Mouse (Mus musculus) inflammation-experienced regulatory T-cells, adult 16 weeks (primary cell): ENCODE results near the gene Scgb1c1. TPM values are rescaled to one million over a fixed set of nuclear protein-coding genes. Genes with fewer than 3 reads are reported as not detected.

Source experiments
- polyA plus RNA-seq: library from polyadenylated mRNA; unstranded; fragments of 100-300 nt; shearing (Covaris generic); gene quantifications from one replicate; pipeline ENCODE4 v1.2.1, GENCODE M21; 2017

The Scgb1c1 gene
- polyA plus RNA-seq: not detected

DNA sequence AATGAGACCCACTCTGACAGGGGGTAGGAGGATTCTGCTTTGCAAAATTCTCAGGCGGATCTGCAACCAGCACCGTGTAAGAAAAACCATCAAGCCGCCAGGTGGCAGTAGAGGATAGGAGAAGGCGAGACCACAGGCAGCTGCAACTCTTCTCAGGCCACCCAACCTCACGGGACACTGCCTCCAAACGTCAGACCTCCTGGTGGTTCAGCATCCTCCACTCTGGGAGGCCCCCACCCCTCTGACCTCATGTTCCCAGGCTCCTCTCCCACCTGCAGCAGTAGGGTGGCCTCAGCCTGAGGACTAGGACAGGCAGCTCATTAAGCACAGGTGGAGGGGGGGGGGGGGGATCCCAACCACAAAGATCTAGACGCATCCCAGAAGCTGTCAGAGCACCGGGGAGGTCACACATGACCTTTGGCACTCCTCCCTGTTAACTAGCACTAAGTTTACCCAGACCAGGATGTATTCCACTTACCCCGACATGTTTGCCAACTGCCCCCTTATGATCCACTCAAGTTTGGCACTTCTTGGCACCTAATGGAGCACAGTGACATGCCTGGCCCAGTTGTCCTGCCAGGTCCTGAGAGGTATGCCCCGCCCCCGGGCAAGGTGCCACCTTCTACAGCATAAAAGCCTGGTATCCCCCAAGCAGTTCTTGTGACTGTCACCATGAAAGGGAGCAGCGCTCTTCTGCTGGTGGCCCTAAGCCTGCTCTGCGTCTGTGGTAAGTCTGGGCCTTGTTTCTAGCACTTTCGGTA lies at the start of gene Scgb1c1:
TSS of gene Scgb1c1 (plus strand) at position 643 of the 761 bp plus-strand sequence.

DNA sequence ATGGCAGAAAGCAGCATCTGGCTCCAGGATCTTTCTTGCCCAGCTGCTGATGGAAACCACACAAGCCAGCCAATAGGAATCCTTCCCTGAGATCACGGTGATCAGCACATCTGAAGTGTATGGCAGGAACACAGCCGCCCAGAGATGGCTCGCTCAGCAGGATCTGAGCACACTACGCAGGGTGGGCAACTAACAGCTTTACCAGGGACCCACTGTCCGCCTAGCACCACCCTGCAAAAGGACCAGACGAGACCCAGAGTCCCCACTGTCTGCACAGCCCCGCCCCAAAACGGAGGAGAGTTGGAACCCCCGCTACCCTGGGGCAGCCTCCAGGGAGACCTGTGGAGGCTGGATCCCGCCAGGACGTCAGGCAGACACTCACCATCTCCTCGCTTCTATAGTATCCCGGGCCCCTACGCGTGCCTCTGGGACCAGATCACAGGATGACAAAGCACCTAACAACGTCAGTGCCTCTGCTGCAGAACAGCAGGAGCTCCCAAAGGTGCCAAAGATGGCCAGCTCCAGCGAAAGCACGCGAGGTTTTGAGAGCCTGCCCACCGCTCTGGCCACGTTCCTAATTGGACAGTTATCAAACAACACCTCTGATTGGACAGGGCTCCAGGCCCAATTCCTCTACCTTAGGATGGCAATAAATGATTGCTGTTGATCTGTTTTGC lies 23.6 kb upstream of the Scgb1c1 start, which contains the start of gene Zfp941:
TSS of gene Zfp941 (minus strand) at position 526 of the 677 bp plus-strand sequence.

DNA sequence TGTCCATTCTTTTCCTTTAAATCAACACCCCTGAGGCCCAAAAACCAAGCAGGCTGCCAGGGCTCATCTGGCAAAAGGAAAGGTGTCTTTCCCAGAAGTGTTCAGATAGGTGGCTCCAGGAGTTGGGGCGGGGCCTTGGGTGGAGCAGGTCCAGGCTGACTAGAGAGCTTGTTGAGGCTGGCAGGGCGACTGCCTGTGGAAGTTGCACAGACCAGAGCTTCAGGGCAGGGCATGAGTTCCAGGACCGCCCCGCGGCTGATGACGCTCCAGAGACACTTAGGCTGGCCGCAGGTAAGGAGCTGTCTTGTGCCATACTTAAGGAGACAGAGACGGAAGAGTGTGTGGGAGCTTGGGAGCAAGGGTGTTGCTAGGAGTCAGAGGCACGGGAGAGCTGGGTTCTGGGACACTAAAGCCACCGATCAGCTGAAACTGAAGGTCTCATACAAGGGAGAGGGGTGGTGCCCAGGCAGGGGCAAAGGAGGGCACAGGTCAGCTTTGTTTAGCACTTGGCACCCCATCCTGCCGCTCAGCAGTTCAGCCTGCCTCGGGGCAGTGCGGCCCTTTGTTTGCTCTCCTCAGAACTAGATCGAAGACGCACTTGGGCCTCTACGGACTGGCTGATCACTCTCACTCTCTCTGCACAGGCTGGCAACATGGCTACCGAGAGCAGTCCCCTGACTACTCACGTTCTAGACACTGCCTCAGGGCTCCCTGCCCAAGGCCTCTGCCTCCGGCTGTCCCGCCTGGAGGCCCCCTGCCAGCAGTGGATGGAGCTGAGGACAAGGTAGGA lies 10.2 kb upstream of the Scgb1c1 start, which contains the start of gene Urah:
TSS of gene Urah (plus strand) at position 51 of the 790 bp plus-strand sequence.

DNA sequence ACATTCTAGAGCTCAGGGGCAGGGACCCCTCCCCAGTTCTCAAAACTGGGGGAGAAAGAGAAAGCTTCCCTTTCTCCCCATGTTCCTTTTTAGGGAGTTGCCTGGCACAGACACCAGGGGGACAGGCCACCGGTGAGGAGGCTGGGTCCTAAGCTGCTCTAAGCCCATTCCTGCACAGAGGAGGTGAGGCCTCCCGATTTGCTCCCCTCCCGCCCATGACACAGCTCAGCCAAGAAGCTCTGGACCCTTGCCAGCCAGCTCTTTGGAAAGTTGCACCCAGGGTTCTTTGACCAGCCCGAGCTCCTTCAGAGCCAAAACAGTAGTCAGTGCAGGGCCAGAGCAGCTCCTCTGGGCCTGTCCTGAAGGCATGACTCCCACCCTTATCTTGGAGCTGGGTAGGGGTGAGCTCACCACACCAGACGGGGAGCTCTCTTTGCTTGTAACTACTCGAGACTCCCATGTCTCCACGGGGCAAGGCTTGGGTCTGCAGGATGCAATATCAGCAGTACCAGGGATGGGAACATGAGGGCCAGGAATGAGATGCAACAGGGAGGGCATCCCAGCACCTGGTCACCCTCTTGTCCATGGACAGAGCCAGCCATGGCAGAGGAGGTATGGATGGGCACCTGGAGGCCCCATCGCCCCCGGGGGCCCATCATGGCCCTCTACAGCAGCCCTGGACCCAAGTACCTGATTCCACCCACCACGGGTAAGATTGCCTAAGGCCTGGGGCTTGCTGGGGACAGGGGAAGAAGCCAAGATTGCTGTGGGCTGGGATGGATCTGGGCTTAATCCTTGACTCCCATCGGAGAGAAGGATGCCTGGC lies 2.6 kb downstream of the Scgb1c1 start, which contains the start of gene Odf3:
TSS of gene Odf3 (plus strand) at position 51 of the 826 bp plus-strand sequence.

DNA sequence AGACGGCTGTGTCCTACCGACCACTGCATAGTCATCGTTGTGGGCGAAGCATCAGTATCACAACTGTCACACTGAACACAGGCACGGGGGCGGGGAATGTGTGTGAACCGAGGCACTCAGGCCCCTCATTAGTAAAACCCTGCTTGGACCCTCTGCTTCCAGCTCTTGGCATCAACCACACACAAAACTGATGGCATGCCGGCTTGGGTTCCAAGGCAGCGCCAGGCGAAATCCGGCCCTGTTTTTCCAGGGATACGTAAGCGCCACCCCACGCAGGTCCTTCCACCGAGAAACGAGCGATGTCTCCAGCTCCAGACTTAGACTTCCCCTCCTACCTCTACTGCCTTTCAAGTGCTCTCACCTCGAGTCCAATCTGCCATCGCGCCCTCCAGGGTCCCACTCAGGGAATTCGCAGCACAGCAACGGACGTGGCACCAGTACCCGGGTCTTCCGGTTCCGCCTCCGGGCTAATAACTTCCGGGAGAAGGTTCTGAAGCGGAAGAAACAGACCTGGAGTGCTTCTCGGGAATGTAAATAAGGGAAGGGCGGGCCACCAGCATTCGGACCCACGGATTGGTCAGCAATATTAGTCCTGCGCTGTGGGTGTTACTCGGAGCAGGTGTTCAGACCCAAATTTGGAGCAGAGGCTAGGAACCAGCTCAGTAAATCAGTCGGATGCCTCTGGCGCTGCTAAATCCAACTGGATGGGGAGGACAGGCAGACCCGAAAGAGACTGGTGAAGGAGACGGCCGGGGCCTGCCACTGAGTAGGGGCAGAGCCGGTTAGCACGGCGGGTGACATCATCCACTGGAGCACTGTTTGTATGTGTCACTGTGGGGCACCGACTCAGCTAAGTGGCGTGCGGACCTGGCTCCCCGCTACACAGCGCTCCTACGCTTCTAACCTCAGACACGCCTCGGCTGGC lies 10.8 kb downstream of the Scgb1c1 start, which contains the start of gene Gm45785:
TSS of gene Gm45785 (minus strand) at position 472 of the 925 bp plus-strand sequence.

DNA sequence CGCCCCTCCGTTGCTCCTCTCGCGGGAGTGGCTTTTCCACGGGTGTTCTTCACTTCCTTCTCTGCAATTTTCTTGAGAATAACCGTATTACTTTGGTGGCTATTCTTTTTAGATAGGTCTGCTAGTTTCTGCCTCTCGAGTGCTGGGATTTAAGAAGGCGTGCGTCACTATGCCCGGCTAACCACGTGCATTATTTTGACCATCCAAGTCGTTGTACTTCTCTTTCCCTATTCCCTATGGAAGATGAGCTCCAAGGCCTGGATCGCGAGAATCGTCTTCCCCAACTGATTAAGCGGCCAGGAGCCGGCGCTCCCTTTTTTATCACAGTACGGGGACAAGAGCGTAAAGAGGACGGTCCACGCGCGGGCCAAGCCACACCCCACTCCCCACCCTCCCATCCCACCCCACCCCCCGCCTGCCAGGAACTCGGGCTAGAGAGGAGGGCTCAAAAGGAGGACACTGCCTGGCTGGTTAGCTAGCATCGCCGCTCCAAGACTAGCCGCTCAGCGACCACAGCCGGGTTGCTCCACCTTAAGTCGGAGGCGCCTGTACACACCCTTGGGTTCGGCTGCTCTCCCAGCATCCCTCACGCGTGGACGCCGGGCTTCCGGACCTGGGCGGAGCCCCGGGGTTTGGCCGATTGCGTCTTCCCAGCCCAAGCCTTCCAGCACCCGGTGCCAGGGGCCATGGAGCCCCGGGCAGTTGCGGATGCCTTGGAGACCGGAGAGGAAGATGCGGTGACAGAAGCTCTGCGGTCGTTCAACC lies 11.6 kb downstream of the Scgb1c1 start, which contains the start of gene Ric8a:
TSS of gene Ric8a (plus strand) at position 173 of the 765 bp plus-strand sequence.

DNA sequence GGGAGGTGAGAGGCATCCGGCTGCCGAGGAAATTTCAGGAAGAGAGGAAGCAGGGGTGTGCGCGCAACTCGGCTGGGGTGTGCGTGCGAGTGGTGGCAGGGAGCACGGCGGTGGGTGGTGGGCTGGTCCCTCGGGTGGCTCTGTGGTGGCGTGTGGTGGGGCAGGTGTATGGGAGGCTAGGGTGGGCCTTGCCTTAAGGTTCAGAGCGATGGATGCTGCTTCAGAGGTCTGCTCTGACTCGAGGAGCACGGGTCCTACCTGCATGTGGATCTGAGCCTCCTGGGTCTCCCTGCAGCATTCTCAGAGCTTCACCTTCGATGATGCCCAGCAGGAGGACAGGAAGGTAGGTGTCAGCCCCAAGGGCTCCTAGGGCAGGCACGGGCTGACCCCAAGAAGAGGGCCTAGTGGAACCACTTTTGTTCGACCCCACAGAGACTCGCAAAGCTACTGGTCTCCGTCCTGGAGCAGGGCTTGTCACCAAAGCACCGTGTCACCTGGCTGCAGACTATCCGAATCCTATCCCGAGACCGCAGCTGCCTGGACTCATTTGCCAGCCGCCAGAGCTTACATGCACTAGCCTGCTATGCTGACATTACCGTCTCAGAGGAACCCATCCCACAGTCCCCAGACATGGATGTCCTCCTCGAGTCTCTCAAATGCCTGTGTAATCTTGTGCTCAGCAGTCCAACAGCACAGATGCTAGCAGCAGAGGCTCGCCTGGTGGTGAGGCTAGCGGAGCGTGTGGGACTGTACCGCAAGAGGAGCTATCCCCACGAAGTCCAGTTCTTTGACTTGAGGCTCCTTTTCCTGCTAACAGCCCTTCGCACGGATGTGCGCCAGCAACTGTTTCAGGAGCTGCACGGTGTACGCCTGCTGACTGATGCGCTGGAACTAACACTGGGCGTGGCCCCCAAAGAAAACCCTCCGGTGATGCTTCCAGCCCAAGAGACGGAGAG lies 12.5 kb downstream of the Scgb1c1 start, which contains the start of gene Bet1l:
TSS of gene Bet1l (minus strand) at position 28 of the 956 bp plus-strand sequence.

DNA sequence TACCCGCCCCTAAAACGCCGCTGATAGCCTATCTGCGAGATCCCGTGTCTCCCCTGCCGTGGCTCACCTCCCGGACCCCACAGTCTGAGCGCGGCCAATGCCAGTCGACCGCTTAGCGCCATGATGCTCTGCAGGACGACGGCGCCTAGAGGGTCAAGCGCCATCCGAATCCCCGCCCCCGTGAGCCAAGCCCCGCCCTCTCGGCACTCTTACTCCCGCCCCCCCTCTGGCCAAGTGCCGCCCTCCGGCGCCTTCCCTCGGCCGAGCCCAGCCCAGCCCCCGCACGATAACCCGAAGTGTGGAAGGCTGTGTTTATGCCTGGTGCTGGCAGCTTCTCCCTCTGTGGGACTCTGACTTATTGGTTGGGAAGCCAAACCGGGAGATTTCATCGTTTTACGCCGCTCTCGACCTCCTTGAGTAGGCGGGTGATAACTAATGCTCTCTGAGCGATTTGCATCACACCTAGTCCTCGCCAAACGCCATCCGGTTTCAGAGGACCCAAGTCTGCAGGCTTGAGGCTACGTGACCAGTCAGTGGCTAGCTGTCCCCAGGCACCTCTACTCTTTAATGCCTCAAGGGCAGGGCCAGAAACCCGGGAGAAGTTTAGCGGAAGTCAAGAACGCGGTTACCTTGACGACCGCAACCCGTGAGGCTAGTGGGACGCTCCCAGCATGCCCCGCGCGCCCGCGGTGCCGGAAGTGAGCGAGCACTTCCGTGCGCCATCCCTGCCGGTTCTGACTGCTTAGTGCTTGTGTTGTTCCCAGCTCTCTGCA lies 36.5 kb downstream of the Scgb1c1 start, which contains the start of the genes Psmd13 and Sirt3:
TSS of gene Psmd13 (plus strand) at position 273 of the 773 bp plus-strand sequence.
TSS of gene Sirt3 (minus strand) at position 614 of the 773 bp plus-strand sequence.

Other genes starting within 250 kb of the Scgb1c1 start
- not detected for gene Olfr46, start 244.3 kb upstream of the Scgb1c1 start, polyA plus RNA-seq
- not detected for gene Olfr61, start 216.6 kb upstream of the Scgb1c1 start, polyA plus RNA-seq
- not detected for gene Olfr53, start 199.1 kb upstream of the Scgb1c1 start, polyA plus RNA-seq
- gene Olfr539, start 185.6 kb upstream of the Scgb1c1 start, polyA plus RNA-seq: 0.02 TPM
- gene Olfr45, start 163.6 kb upstream of the Scgb1c1 start, polyA plus RNA-seq: not detected
- not detected for gene Olfr541, start 148.3 kb upstream of the Scgb1c1 start, polyA plus RNA-seq
- gene Cyp2e1, start 81.8 kb upstream of the Scgb1c1 start, polyA plus RNA-seq: not detected
- gene Syce1, start 57.7 kb upstream of the Scgb1c1 start, polyA plus RNA-seq: 0.66 TPM
- 0.20 TPM for gene Zfp941, start 23.4 kb upstream of the Scgb1c1 start, polyA plus RNA-seq
- not detected for gene Urah, start 10.5 kb upstream of the Scgb1c1 start, polyA plus RNA-seq
- gene Odf3, start 2.3 kb downstream of the Scgb1c1 start, polyA plus RNA-seq: not detected
- gene Gm45785, start 10.8 kb downstream of the Scgb1c1 start, polyA plus RNA-seq: not detected
- gene Ric8a, start 11.4 kb downstream of the Scgb1c1 start, polyA plus RNA-seq: 165 TPM
- gene Bet1l, start 12.0 kb downstream of the Scgb1c1 start, polyA plus RNA-seq: 56.9 TPM
- 242 TPM for gene Psmd13, start 36.4 kb downstream of the Scgb1c1 start, polyA plus RNA-seq
- 13.3 TPM for gene Sirt3, start 36.8 kb downstream of the Scgb1c1 start, polyA plus RNA-seq
- gene Cox8b, start 54.9 kb downstream of the Scgb1c1 start, polyA plus RNA-seq: not detected
- gene Nlrp6, start 75.4 kb downstream of the Scgb1c1 start, polyA plus RNA-seq: not detected
- gene Pgghg, start 95.8 kb downstream of the Scgb1c1 start, polyA plus RNA-seq: 45.4 TPM
- 1.0 TPM for gene Ifitm5, start 104.7 kb downstream of the Scgb1c1 start, polyA plus RNA-seq
- gene Gm45717, start 110.4 kb downstream of the Scgb1c1 start, polyA plus RNA-seq: not detected
- gene Ifitm2, start 110.4 kb downstream of the Scgb1c1 start, polyA plus RNA-seq: 35.4 TPM
- gene Ifitm1, start 121.7 kb downstream of the Scgb1c1 start, polyA plus RNA-seq: 0.77 TPM
- gene Ifitm3, start 165.2 kb downstream of the Scgb1c1 start, polyA plus RNA-seq: 6.3 TPM
- gene Ifitm6, start 172.4 kb downstream of the Scgb1c1 start, polyA plus RNA-seq: not detected
- not detected for gene Gm17387, start 183.6 kb downstream of the Scgb1c1 start, polyA plus RNA-seq
- gene B4galnt4, start 215.6 kb downstream of the Scgb1c1 start, polyA plus RNA-seq: 21.9 TPM
- gene Pkp3, start 232.7 kb downstream of the Scgb1c1 start, polyA plus RNA-seq: 422 TPM